Mouse (Mus musculus): Measurements from ENCODE around the gene 3110001I22Rik.

Gene 3110001I22Rik

DNA sequence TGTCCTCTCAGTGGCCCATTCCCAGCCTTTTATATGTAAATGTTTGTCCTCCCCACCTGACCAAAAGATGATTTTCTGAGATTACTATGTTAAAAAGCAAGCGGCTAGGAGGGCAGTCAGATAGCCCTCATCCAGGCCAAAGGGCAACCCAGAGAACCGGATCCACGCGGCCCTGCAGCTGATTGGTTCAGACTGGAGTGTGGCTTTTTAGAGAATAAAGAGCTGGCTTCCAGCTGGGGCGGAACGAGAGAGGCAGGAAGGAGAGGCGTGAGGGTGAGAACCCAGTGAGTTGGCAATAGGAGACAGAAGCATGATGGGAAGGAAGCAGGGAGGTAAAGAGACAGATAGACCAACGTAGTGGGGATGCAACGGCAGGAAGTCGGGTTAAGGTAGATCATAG, 51.2 kb downstream of the 3110001I22Rik start:
- DNase-seq (ENCODE audit: low spot score) = no peak

DNA sequence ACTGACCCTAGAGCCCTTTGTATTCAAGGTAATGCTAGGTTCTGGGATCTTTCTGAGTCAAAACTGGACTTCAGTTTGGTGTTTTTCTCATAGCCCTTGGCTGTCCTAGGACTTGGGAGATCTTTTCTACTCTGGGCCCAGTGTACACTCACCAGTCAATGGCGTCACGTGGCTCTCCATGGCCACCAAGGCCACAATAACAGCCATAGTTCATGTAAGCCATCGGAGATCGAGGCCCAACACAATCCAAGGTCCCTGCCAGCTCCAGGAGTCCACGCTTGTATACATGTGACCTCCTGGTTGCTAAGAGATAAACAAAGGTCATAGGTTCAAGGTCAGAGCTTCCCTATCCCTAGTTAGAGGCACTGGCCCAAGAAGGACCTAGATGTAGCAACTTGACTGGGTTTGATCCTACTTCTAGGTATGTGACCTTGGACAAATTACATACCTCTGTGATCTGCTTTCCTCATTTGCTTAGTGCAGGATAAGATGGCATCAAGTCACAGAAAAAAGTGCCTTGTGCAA, 56.1 kb downstream of the 3110001I22Rik start:
- no peak for DNase-seq (ENCODE audit: low spot score)
